In genomic region chr17:26376994-26377744, GRCm38 (mm10) we compare ENCODE assay signal across 28 mouse cellular contexts. TPM values are rescaled to one million over a fixed set of nuclear protein-coding genes. Genes with fewer than 3 reads are reported as not detected.
A peak's percentile ranks its signal among the peaks of the same experiment; 100 is the strongest.
DNase-seq lines count a peak whose midpoint lies in the region; ATAC-seq and TF ChIP-seq lines count a peak whose summit lies in the region.
"Had no signal": no experiment of that assay in that cellular context is flagged by ENCODE, and none has a peak within 500 bp of the region (broad histone marks: within the 10 kb centered on the region; RNA-seq: fewer than 3 reads in every experiment).

No protein-coding gene starts in this region.

- H3K9me3 ChIP-seq in heart, embryonic 14.5 days (ENCODE audit: control insufficient read depth, low read length) = no peaks in the 10 kb centered on the region
- H3K9me3 ChIP-seq in intestine, embryonic 14.5 days (ENCODE audit: control insufficient read depth, low read length) = no peaks in the 10 kb centered on the region
- no peaks in the 10 kb centered on the region for H3K9me3 ChIP-seq in stomach, embryonic 14.5 days (ENCODE audit: control insufficient read depth, low read depth, low read length)
- H3K9me3 ChIP-seq: forebrain, embryonic 13.5 days; kidney, embryonic 15.5 days; limb, embryonic 10.5 days; limb, embryonic 15.5 days; midbrain, embryonic 10.5 days; midbrain, embryonic 15.5 days; neural tube, embryonic 15.5 days had no signal

- no peaks in the 10 kb centered on the region for H3K36me3 ChIP-seq in heart, embryonic 14.5 days (ENCODE audit: control insufficient read depth, insufficient read depth, low read length)
- no peaks in the 10 kb centered on the region for H3K36me3 ChIP-seq in intestine, embryonic 14.5 days (ENCODE audit: control insufficient read depth, insufficient read depth, low read length)
- no peaks in the 10 kb centered on the region for H3K36me3 ChIP-seq in stomach, embryonic 14.5 days (ENCODE audit: control insufficient read depth, insufficient read depth, low read length)
- H3K36me3 ChIP-seq: kidney, embryonic 15.5 days; limb, embryonic 10.5 days; limb, embryonic 15.5 days; midbrain, embryonic 10.5 days; midbrain, embryonic 15.5 days; neural tube, embryonic 15.5 days had no signal

- intact Hi-C loops in gastrocnemius, adult 2 months (cut with DNase I) = loop anchor here (1.0 kb wide), 1 partner anchor 15 kb away; no protein-coding TSS in a partner anchor

- H3K9ac ChIP-seq in heart, embryonic 14.5 days (ENCODE audit: low read length) = peak overlapping the region; percentile 48
- no peak overlapping the region for H3K9ac ChIP-seq in intestine, embryonic 14.5 days (ENCODE audit: low read length)
- H3K9ac ChIP-seq in stomach, embryonic 14.5 days (replicated peaks; ENCODE audit: low read depth, low read length) = no peak overlapping the region
- H3K9ac ChIP-seq: forebrain, embryonic 13.5 days; hindbrain, embryonic 14.5 days; kidney, embryonic 15.5 days; limb, embryonic 15.5 days; liver, embryonic 14.5 days; midbrain, embryonic 15.5 days; neural tube, embryonic 15.5 days had no signal

- ATAC-seq in heart, embryonic 14.5 days (ENCODE audit: insufficient number of reproducible peaks, insufficient read depth, low FRiP score, low read depth) = no peak
- no peak for ATAC-seq in intestine, embryonic 14.5 days (replicated peaks; ENCODE audit: low FRiP score, low TSS enrichment, low read depth)
- ATAC-seq in stomach, embryonic 14.5 days (ENCODE audit: insufficient number of reproducible peaks, insufficient read depth, low FRiP score, low read depth) = no peak
- ATAC-seq: forebrain, embryonic 13.5 days; midbrain, embryonic 15.5 days had no signal

- no peak for DNase-seq in gastrocnemius, adult 2 months
- DNase-seq in gastrocnemius, adult 18-20 months (ENCODE audit: low spot score) = no peak
- DNase-seq in heart, adult 18-20 months = no peak
- DNase-seq in intestine, embryonic 14.5 days (ENCODE audit: low spot score) = no peak
- no peak for DNase-seq in lung, postnatal 25 days (ENCODE audit: low spot score)
- DNase-seq in ovary, postnatal 14 days (ENCODE audit: low spot score) = no peak
- DNase-seq: adrenal gland, postnatal 10 days; cerebellum, adult 8-10 months; cerebellum, postnatal 25 days; gastrocnemius, postnatal 36 days; heart, adult 2 months; kidney, postnatal 36 days; layer of hippocampus, postnatal 36 days; lung, adult 2 months; lung, postnatal 10 days; right cerebral cortex, postnatal 25 days; spleen, adult 18-20 months had no signal

- no peak for TF ChIP-seq CTCF in gastrocnemius, adult 2 months (IDR thresholded peaks at IDR 0.05)

- peak overlapping the region; percentile 64 for H3K27ac ChIP-seq in gastrocnemius, adult 2 months
- H3K27ac ChIP-seq in heart, embryonic 14.5 days (replicated peaks in 1 of 2; ENCODE audit: control insufficient read depth in 1 of 2, insufficient read depth in 1 of 2, low read depth in 2 of 2, low read length in 2 of 2) = peak overlapping the region in 1 of 2 experiments; percentile 66; a peak in 2 of 4 replicates
- peak overlapping the region; percentile 39 for H3K27ac ChIP-seq in intestine, embryonic 14.5 days (ENCODE audit: low read depth)
- H3K27ac ChIP-seq in stomach, embryonic 14.5 days (ENCODE audit: low read length) = peak overlapping the region; percentile 68
- H3K27ac ChIP-seq: forebrain, embryonic 13.5 days; heart, adult 2 months; hindbrain, embryonic 14.5 days; kidney, embryonic 15.5 days; limb, embryonic 10.5 days; limb, embryonic 15.5 days; liver, embryonic 14.5 days; midbrain, embryonic 10.5 days; midbrain, embryonic 15.5 days; neural tube, embryonic 15.5 days had no signal

- H3K4me3 ChIP-seq in gastrocnemius, adult 2 months = no peak overlapping the region; the same call in 1 of the 2 replicates
- no peak overlapping the region for H3K4me3 ChIP-seq in heart, embryonic 14.5 days (ENCODE audit: control insufficient read depth in 1 of 2, insufficient read depth in 1 of 2, low read depth in 1 of 2, low read length in 2 of 2)
- no peak overlapping the region for H3K4me3 ChIP-seq in intestine, embryonic 14.5 days (ENCODE audit: low read depth, low read length)
- no peak overlapping the region for H3K4me3 ChIP-seq in stomach, embryonic 14.5 days (ENCODE audit: low read depth, low read length)
- H3K4me3 ChIP-seq: forebrain, embryonic 13.5 days; heart, adult 2 months; kidney, embryonic 15.5 days; limb, embryonic 10.5 days; limb, embryonic 15.5 days; midbrain, embryonic 10.5 days; midbrain, embryonic 15.5 days; neural tube, embryonic 15.5 days had no signal

- 41% methylated on average over 4 of the region's 4 CpGs for WGBS in heart, embryonic 14.5 days
- WGBS in intestine, embryonic 14.5 days = 82% methylated on average over 4 of the region's 4 CpGs
- 80% methylated on average over 4 of the region's 4 CpGs for WGBS in stomach, embryonic 14.5 days

- no peak overlapping the region for H3K4me2 ChIP-seq in heart, embryonic 14.5 days (ENCODE audit: low read length)
- H3K4me2 ChIP-seq in intestine, embryonic 14.5 days (ENCODE audit: low read length) = no peak overlapping the region
- no peak overlapping the region for H3K4me2 ChIP-seq in stomach, embryonic 14.5 days (replicated peaks; ENCODE audit: low read depth, low read length)
- H3K4me2 ChIP-seq: forebrain, embryonic 13.5 days; hindbrain, embryonic 14.5 days; kidney, embryonic 15.5 days; limb, embryonic 15.5 days; midbrain, embryonic 15.5 days; neural tube, embryonic 15.5 days had no signal

- H3K27me3 ChIP-seq in heart, embryonic 14.5 days (ENCODE audit: control insufficient read depth, insufficient read depth, low read length) = no peaks in the 10 kb centered on the region
- no peaks in the 10 kb centered on the region for H3K27me3 ChIP-seq in intestine, embryonic 14.5 days (replicated peaks; ENCODE audit: control insufficient read depth, insufficient read depth, low read length)
- H3K27me3 ChIP-seq in stomach, embryonic 14.5 days (ENCODE audit: control insufficient read depth, insufficient read depth, low read length) = no peaks in the 10 kb centered on the region
- H3K27me3 ChIP-seq: forebrain, embryonic 13.5 days; kidney, embryonic 15.5 days; midbrain, embryonic 15.5 days; neural tube, embryonic 15.5 days had no signal

- peaks cover 43 to 47% of the 10 kb centered on the region in 2 experiments for H3K4me1 ChIP-seq in heart, embryonic 14.5 days (ENCODE audit: control insufficient read depth in 2 of 2, insufficient read depth in 2 of 2, low read length in 2 of 2)
- peaks cover 44% of the 10 kb centered on the region for H3K4me1 ChIP-seq in intestine, embryonic 14.5 days (replicated peaks; ENCODE audit: control insufficient read depth, insufficient read depth, low read length)
- H3K4me1 ChIP-seq in stomach, embryonic 14.5 days (ENCODE audit: control insufficient read depth, insufficient read depth, low read length) = peaks cover 34% of the 10 kb centered on the region

RNA-seq across cellular contexts. Expression of gene Neurl1b, which starts 37.5 kb away (rescaled TPM):
- total RNA-seq in gastrocnemius, adult 2 months (2021) = 1 to 10 TPM; 2.3 to 2.6 TPM
- total RNA-seq in gastrocnemius, adult 18-20 months (2021) = 1 to 10 TPM; 2.6 to 3.0 TPM
- polyA plus RNA-seq in heart, embryonic 14.5 days (2014; fragmentation: Nextera tagmentation; extraction: Ambion mirVana) = 4.5 and 4.6 TPM in 2 replicates
- total RNA-seq in heart, adult 18-20 months (2021) = 1 to 10 TPM; 5.6 to 5.9 TPM
- polyA plus RNA-seq in intestine, embryonic 14.5 days (2014; fragmentation: Nextera tagmentation; extraction: Ambion mirVana) = 2.3 and 3.1 TPM in 2 replicates
- 5.0 and 6.0 TPM in 2 replicates for polyA plus RNA-seq in stomach, embryonic 14.5 days (2014; fragmentation: Nextera tagmentation; extraction: Ambion mirVana)
